Mouse (Mus musculus): ENCODE data around the gene Gon7. TPM values are rescaled to one million over a fixed set of nuclear protein-coding genes. Genes with fewer than 3 reads are reported as not detected.

The Gon7 gene
- polyA plus RNA-seq, 1 experiment from 2014 or later, result 54.9 TPM

GRCm38 (mm10) chr12:102740285-102740684 lies 17.3 kb downstream of the Gon7 start:
- Histone ChIP-seq H3K36me3 (ENCODE audit: poor library complexity, severe bottlenecking) (0 out of 2 replicates have a peak, but pooled peaks cover 4% of the 10 kb centered on the region), H3K27me3 (no peaks in the 10 kb centered on the region), H3K4me2 (no peak overlapping the region), H3K27ac (no peak overlapping the region), H3K4me3 (no peak overlapping the region), H3K9me3 (replicated peaks) (no peaks in the 10 kb centered on the region), H3K4me1 (peaks cover 25% of the 10 kb centered on the region), H3K9ac (no peak overlapping the region)
- 70% methylated on average over 3 of the region's 3 CpGs for WGBS
- no peak for ATAC-seq

- Histone ChIP-seq H3K4me1 (peaks cover 16% of the 10 kb centered on the region), H3K27me3 (no peaks in the 10 kb centered on the region), H3K4me3 (no peak overlapping the region), H3K36me3 (ENCODE audit: poor library complexity, severe bottlenecking) (0 out of 2 replicates have a peak, but pooled peaks cover 4% of the 10 kb centered on the region), H3K9ac (no peak overlapping the region), H3K9me3 (replicated peaks) (no peaks in the 10 kb centered on the region), H3K27ac (no peak overlapping the region), H3K4me2 (no peak overlapping the region)
- ATAC-seq, result no peak
- WGBS, result 78% methylated on average over 5 of the region's 5 CpGs
These were observed 18.5 kb downstream of the Gon7 start for GRCm38 (mm10) chr12:102739096-102739495.

- Histone ChIP-seq H3K4me3 (no peak overlapping the region), H3K9ac (no peak overlapping the region), H3K4me2 (no peak overlapping the region), H3K9me3 (replicated peaks) (no peaks in the 10 kb centered on the region), H3K27ac (no peak overlapping the region), H3K36me3 (ENCODE audit: poor library complexity, severe bottlenecking) (no peaks in the 10 kb centered on the region), H3K27me3 (no peaks in the 10 kb centered on the region), H3K4me1 (peaks cover 24% of the 10 kb centered on the region)
- WGBS, result 13% methylated on average over 4 of the region's 5 CpGs
- no peak for ATAC-seq
These were observed 24.2 kb downstream of the Gon7 start for GRCm38 (mm10) chr12:102733381-102733780.

GRCm38 (mm10) chr12:102730798-102731619 lies 26.6 kb downstream of the Gon7 start:
- peak overlapping the region; percentile 57 for H3K4me2 ChIP-seq
- no peaks in the 10 kb centered on the region for H3K9me3 ChIP-seq (replicated peaks)
- no peaks in the 10 kb centered on the region for H3K36me3 ChIP-seq (ENCODE audit: poor library complexity, severe bottlenecking)
- peak overlapping the region; percentile 18 for H3K4me3 ChIP-seq
- ATAC-seq, result peak; percentile 70
- peaks cover 24% of the 10 kb centered on the region for H3K4me1 ChIP-seq
- WGBS, result 22% methylated on average over 16 of the region's 16 CpGs
- no peaks in the 10 kb centered on the region for H3K27me3 ChIP-seq
- peak overlapping the region; percentile 88 for H3K27ac ChIP-seq
- H3K9ac ChIP-seq, result peak overlapping the region; percentile 28; the same call in 1 of the 2 replicates

GRCm38 (mm10) chr12:102729855-102730797 lies 27.5 kb downstream of the Gon7 start:
- Histone ChIP-seq H3K9ac (peak overlapping the region; percentile 28; the same call in 1 of the 2 replicates), H3K9me3 (replicated peaks) (no peaks in the 10 kb centered on the region)

GRCm38 (mm10) chr12:102725761-102726175 lies 31.8 kb downstream of the Gon7 start:
- Histone ChIP-seq H3K27me3 (no peaks in the 10 kb centered on the region), H3K36me3 (ENCODE audit: poor library complexity, severe bottlenecking) (no peaks in the 10 kb centered on the region), H3K4me1 (peaks cover 17% of the 10 kb centered on the region), H3K27ac (no peak overlapping the region), H3K4me2 (no peak overlapping the region), H3K9me3 (replicated peaks) (no peaks in the 10 kb centered on the region), H3K4me3 (no peak overlapping the region), H3K9ac (no peak overlapping the region)
- WGBS, result 87% methylated on average over 7 of the region's 7 CpGs
- ATAC-seq, result no peak

More at GRCm38 (mm10) chr12:102729855-102730797, 27.5 kb downstream of the Gon7 start:
- peaks cover 28% of the 10 kb centered on the region for H3K4me1 ChIP-seq
- ATAC-seq, result peak; percentile 99
- no peaks in the 10 kb centered on the region for H3K27me3 ChIP-seq
- H3K36me3 ChIP-seq (ENCODE audit: poor library complexity, severe bottlenecking), result no peaks in the 10 kb centered on the region
- peak overlapping the region; percentile 88 for H3K27ac ChIP-seq
- H3K4me2 ChIP-seq, result peak overlapping the region; percentile 57
- peak overlapping the region; percentile 25 for H3K4me3 ChIP-seq
- 31% methylated on average over 26 of the region's 26 CpGs for WGBS

GRCm38 (mm10) chr12:102725146-102725545 lies 32.5 kb downstream of the Gon7 start:
- Histone ChIP-seq H3K27me3 (no peaks in the 10 kb centered on the region), H3K4me2 (no peak overlapping the region), H3K27ac (no peak overlapping the region), H3K36me3 (ENCODE audit: poor library complexity, severe bottlenecking) (no peaks in the 10 kb centered on the region), H3K4me3 (no peak overlapping the region), H3K4me1 (peaks cover 11% of the 10 kb centered on the region), H3K9ac (no peak overlapping the region), H3K9me3 (replicated peaks) (no peaks in the 10 kb centered on the region)
- no peak for ATAC-seq
- WGBS, result 94% methylated on average over 6 of the region's 6 CpGs

GRCm38 (mm10) chr12:102723861-102724260 lies 33.7 kb downstream of the Gon7 start:
- Histone ChIP-seq H3K4me1 (peaks cover 7% of the 10 kb centered on the region; the same call in 1 of the 2 replicates), H3K9me3 (replicated peaks) (no peaks in the 10 kb centered on the region), H3K36me3 (ENCODE audit: poor library complexity, severe bottlenecking) (no peaks in the 10 kb centered on the region), H3K27ac (0 out of 2 replicates have a peak overlapping the region, but pooled peaks have one; percentile 31), H3K27me3 (no peaks in the 10 kb centered on the region), H3K4me3 (no peak overlapping the region), H3K4me2 (no peak overlapping the region), H3K9ac (no peak overlapping the region)
- no peak; the same call in 1 of the 2 replicates for ATAC-seq
- WGBS, result 73% methylated on average over 6 of the region's 6 CpGs

- Histone ChIP-seq H3K9ac (no peak overlapping the region), H3K27ac (no peak overlapping the region), H3K27me3 (no peaks in the 10 kb centered on the region), H3K4me1 (peaks cover 7% of the 10 kb centered on the region; the same call in 1 of the 2 replicates), H3K4me3 (no peak overlapping the region), H3K9me3 (replicated peaks) (no peaks in the 10 kb centered on the region), H3K36me3 (ENCODE audit: poor library complexity, severe bottlenecking) (no peaks in the 10 kb centered on the region), H3K4me2 (no peak overlapping the region)
- no peak for ATAC-seq
- 74% methylated on average over 8 of the region's 8 CpGs for WGBS
These were observed 34.6 kb downstream of the Gon7 start for GRCm38 (mm10) chr12:102722966-102723365.

GRCm38 (mm10) chr12:102722451-102722850 lies 35.2 kb downstream of the Gon7 start:
- H3K27ac ChIP-seq, result no peak overlapping the region
- H3K4me1 ChIP-seq, result peaks cover 7% of the 10 kb centered on the region; the same call in 1 of the 2 replicates
- WGBS, result 55% methylated on average over 11 of the region's 11 CpGs
- no peak overlapping the region for H3K9ac ChIP-seq
- H3K9me3 ChIP-seq (replicated peaks), result no peaks in the 10 kb centered on the region
- peak; percentile 17; the same call in 1 of the 2 replicates for ATAC-seq
- no peak overlapping the region for H3K4me2 ChIP-seq
- H3K36me3 ChIP-seq (ENCODE audit: poor library complexity, severe bottlenecking), result no peaks in the 10 kb centered on the region
- H3K27me3 ChIP-seq, result no peaks in the 10 kb centered on the region
- no peak overlapping the region for H3K4me3 ChIP-seq

GRCm38 (mm10) chr12:102719552-102720315 lies 37.9 kb downstream of the Gon7 start:
- Histone ChIP-seq H3K27ac (no peak overlapping the region), H3K36me3 (ENCODE audit: poor library complexity, severe bottlenecking) (no peaks in the 10 kb centered on the region), H3K9ac (no peak overlapping the region), H3K9me3 (replicated peaks) (no peaks in the 10 kb centered on the region), H3K27me3 (no peaks in the 10 kb centered on the region), H3K4me2 (peak overlapping the region; percentile 12), H3K4me1 (peaks cover 4% of the 10 kb centered on the region; the same call in 1 of the 2 replicates), H3K4me3 (no peak overlapping the region)
- ATAC-seq, result peak; percentile 90
- 27% methylated on average over 13 of the region's 13 CpGs for WGBS
